Mouse (Mus musculus) ES-Bruce4 (cell line): ENCODE measurements around the gene Nmral1.

Experiments
- CTCF ChIP-seq: IDR thresholded peaks from one replicate; pipeline ENCODE4 v1.8.1; 2011; ENCODE audit warnings: low read depth, low read length
- EP300 ChIP-seq: IDR thresholded peaks from 2 replicates; pipeline ENCODE4 v1.6.1; 2011; ENCODE audit warnings: low read depth, low read length; ENCODE audit not compliant: insufficient read depth

GRCm38 (mm10) chr16:4730776-4731358, 11.7 kb upstream of the Nmral1 start:
- no peak for TF ChIP-seq EP300
- TF ChIP-seq CTCF = no peak
